Mouse (Mus musculus): ENCODE measurements around the gene Smad9. TPM values are rescaled to one million over a fixed set of nuclear protein-coding genes. Genes with fewer than 3 reads are reported as not detected.

Gene Smad9
- total and polyA plus RNA-seq, 2 experiments from 2014 or later = 0.67 to 4.6 TPM

- no peak overlapping the region for H3K9ac ChIP-seq (replicated peaks; ENCODE audit: low read length, poor library complexity, severe bottlenecking)
- no peaks in the 10 kb centered on the region for H3K4me1 ChIP-seq (ENCODE audit: insufficient read depth, low read length)
- peaks cover 51% of the 10 kb centered on the region for H3K36me3 ChIP-seq (ENCODE audit: insufficient read depth, low read length)
- DNase-seq (ENCODE audit: low spot score) (no peak), ATAC-seq (ENCODE audit: low FRiP score) (no peak)
- H3K4me3 ChIP-seq (ENCODE audit: low read depth, low read length) = no peak overlapping the region
- TF ChIP-seq CTCF (IDR thresholded peaks at IDR 0.05) = no peak
- no peak overlapping the region for H3K27ac ChIP-seq (ENCODE audit: low read depth, low read length)
- H3K27me3 ChIP-seq (ENCODE audit: insufficient read depth, low read length) = no peaks in the 10 kb centered on the region
- no peaks in the 10 kb centered on the region for H3K9me3 ChIP-seq (ENCODE audit: low read length)
- H3K4me2 ChIP-seq (ENCODE audit: low read depth, low read length, poor library complexity, severe bottlenecking) = no peak overlapping the region
- WGBS = 89% methylated on average over 10 of the region's 10 CpGs
Measured at GRCm38 (mm10) chr3:54723741-54724500, 31.5 kb upstream of the Smad9 start.

GRCm38 (mm10) chr3:54725344-54725743 is 30.0 kb upstream of the Smad9 start:
- Histone ChIP-seq H3K27ac (ENCODE audit: low read depth, low read length) (no peak overlapping the region), H3K4me3 (ENCODE audit: low read depth, low read length) (no peak overlapping the region), H3K4me1 (ENCODE audit: insufficient read depth, low read length) (no peaks in the 10 kb centered on the region), H3K9me3 (ENCODE audit: low read length) (no peaks in the 10 kb centered on the region), H3K27me3 (ENCODE audit: insufficient read depth, low read length) (no peaks in the 10 kb centered on the region), H3K9ac (replicated peaks; ENCODE audit: low read length, poor library complexity, severe bottlenecking) (no peak overlapping the region), H3K36me3 (ENCODE audit: insufficient read depth, low read length) (peaks cover 65% of the 10 kb centered on the region), H3K4me2 (ENCODE audit: low read depth, low read length, poor library complexity, severe bottlenecking) (no peak overlapping the region)
- 91% methylated on average over 2 of the region's 2 CpGs for WGBS
- no peak for DNase-seq (ENCODE audit: low spot score)
- TF ChIP-seq CTCF (IDR thresholded peaks at IDR 0.05) = no peak
- no peak for ATAC-seq (ENCODE audit: low FRiP score)

- no peak for DNase-seq (ENCODE audit: low spot score)
- Histone ChIP-seq H3K27me3 (ENCODE audit: insufficient read depth, low read length) (no peaks in the 10 kb centered on the region), H3K4me3 (ENCODE audit: low read depth, low read length) (no peak overlapping the region), H3K9me3 (ENCODE audit: low read length) (no peaks in the 10 kb centered on the region), H3K4me2 (ENCODE audit: low read depth, low read length, poor library complexity, severe bottlenecking) (no peak overlapping the region), H3K36me3 (ENCODE audit: insufficient read depth, low read length) (peaks cover 60% of the 10 kb centered on the region), H3K4me1 (ENCODE audit: insufficient read depth, low read length) (no peaks in the 10 kb centered on the region), H3K9ac (replicated peaks; ENCODE audit: low read length, poor library complexity, severe bottlenecking) (no peak overlapping the region), H3K27ac (ENCODE audit: low read depth, low read length) (no peak overlapping the region)
- TF ChIP-seq CTCF (IDR thresholded peaks at IDR 0.05) = no peak
- WGBS = 98% methylated on average over 2 of the region's 2 CpGs
- ATAC-seq (ENCODE audit: low FRiP score) = no peak
Measured at GRCm38 (mm10) chr3:54727588-54727987, 27.8 kb upstream of the Smad9 start.

GRCm38 (mm10) chr3:54728100-54728499 is 27.3 kb upstream of the Smad9 start:
- no peaks in the 10 kb centered on the region for H3K27me3 ChIP-seq (ENCODE audit: insufficient read depth, low read length)
- WGBS = 92% methylated on average over 6 of the region's 6 CpGs
- TF ChIP-seq CTCF (IDR thresholded peaks at IDR 0.05) = no peak
- peaks cover 57% of the 10 kb centered on the region for H3K36me3 ChIP-seq (ENCODE audit: insufficient read depth, low read length)
- no peak overlapping the region for H3K4me3 ChIP-seq (ENCODE audit: low read depth, low read length)
- ATAC-seq (ENCODE audit: low FRiP score) (no peak), DNase-seq (ENCODE audit: low spot score) (no peak)
- H3K9ac ChIP-seq (replicated peaks; ENCODE audit: low read length, poor library complexity, severe bottlenecking) = no peak overlapping the region
- no peaks in the 10 kb centered on the region for H3K9me3 ChIP-seq (ENCODE audit: low read length)
- H3K4me1 ChIP-seq (ENCODE audit: insufficient read depth, low read length) = no peaks in the 10 kb centered on the region
- H3K27ac ChIP-seq (ENCODE audit: low read depth, low read length) = no peak overlapping the region
- no peak overlapping the region for H3K4me2 ChIP-seq (ENCODE audit: low read depth, low read length, poor library complexity, severe bottlenecking)

- no peak for TF ChIP-seq CTCF (IDR thresholded peaks at IDR 0.05)
- Histone ChIP-seq H3K4me2 (ENCODE audit: low read depth, low read length, poor library complexity, severe bottlenecking) (no peak overlapping the region), H3K9me3 (ENCODE audit: low read length) (no peaks in the 10 kb centered on the region), H3K4me3 (ENCODE audit: low read depth, low read length) (no peak overlapping the region), H3K4me1 (ENCODE audit: insufficient read depth, low read length) (0 out of 2 replicates have a peak, but pooled peaks cover 4% of the 10 kb centered on the region), H3K27me3 (ENCODE audit: insufficient read depth, low read length) (no peaks in the 10 kb centered on the region), H3K27ac (ENCODE audit: low read depth, low read length) (no peak overlapping the region), H3K9ac (replicated peaks; ENCODE audit: low read length, poor library complexity, severe bottlenecking) (no peak overlapping the region), H3K36me3 (ENCODE audit: insufficient read depth, low read length) (peaks cover 48% of the 10 kb centered on the region)
- DNase-seq (ENCODE audit: low spot score) = no peak
- 89% methylated on average over 8 of the region's 8 CpGs for WGBS
- no peak for ATAC-seq (ENCODE audit: low FRiP score)
Measured at GRCm38 (mm10) chr3:54731626-54732150, 23.7 kb upstream of the Smad9 start.

- H3K4me1 ChIP-seq (ENCODE audit: insufficient read depth, low read length) = 0 out of 2 replicates have a peak, but pooled peaks cover 4% of the 10 kb centered on the region
- peaks cover 41% of the 10 kb centered on the region for H3K36me3 ChIP-seq (ENCODE audit: insufficient read depth, low read length)
- H3K4me3 ChIP-seq (ENCODE audit: low read depth, low read length) = no peak overlapping the region
- H3K4me2 ChIP-seq (ENCODE audit: low read depth, low read length, poor library complexity, severe bottlenecking) = no peak overlapping the region
- DNase-seq (ENCODE audit: low spot score) = no peak
- 92% methylated on average over 4 of the region's 4 CpGs for WGBS
- no peak for ATAC-seq (ENCODE audit: low FRiP score)
- H3K27ac ChIP-seq (ENCODE audit: low read depth, low read length) = no peak overlapping the region
- H3K9ac ChIP-seq (replicated peaks; ENCODE audit: low read length, poor library complexity, severe bottlenecking) = no peak overlapping the region
- H3K27me3 ChIP-seq (ENCODE audit: insufficient read depth, low read length) = no peaks in the 10 kb centered on the region
- no peaks in the 10 kb centered on the region for H3K9me3 ChIP-seq (ENCODE audit: low read length)
- TF ChIP-seq CTCF (IDR thresholded peaks at IDR 0.05) = no peak
Measured at GRCm38 (mm10) chr3:54732371-54732770, 23.0 kb upstream of the Smad9 start.
